Mouse (Mus musculus): ENCODE measurements around the gene Olfr916.

Gene Olfr916

GRCm38 (mm10) chr9:38659775-38660174, at the start of gene Olfr916:
TSS of gene Olfr916 (minus strand) at chr9:38659875.
- DNase-seq: no peak

GRCm38 (mm10) chr9:38674501-38674900, 14.8 kb upstream of the Olfr916 start, which contains the start of gene Olfr918:
TSS of gene Olfr918 (minus strand) at chr9:38674601.
- DNase-seq: no peak

- DNase-seq: no peak
Measured at GRCm38 (mm10) chr9:38672887-38673286, 13.2 kb upstream of the Olfr916 start.

- no peak for DNase-seq
Measured at GRCm38 (mm10) chr9:38665742-38666141, 6.1 kb upstream of the Olfr916 start, which contains the start of gene Olfr917. TSS of gene Olfr917 (minus strand) at chr9:38665842.

GRCm38 (mm10) chr9:38632406-38632805, 27.3 kb downstream of the Olfr916 start:
- DNase-seq: no peak
